Mouse (Mus musculus) thymus, postnatal 4 days (tissue): Measurements from ENCODE around the gene Gm4353.
A peak's percentile ranks its signal among the peaks of the same experiment; 100 is the strongest.
"Not testable (repeated sequence)": the region's sequence is repeated elsewhere in the genome, so short reads cannot be mapped to it uniquely, and the experiment has no call there.

Source experiments
- DNase-seq: peaks from one replicate; pipeline ENCODE4 v3.0.0; 2021

Gene Gm4353

DNA sequence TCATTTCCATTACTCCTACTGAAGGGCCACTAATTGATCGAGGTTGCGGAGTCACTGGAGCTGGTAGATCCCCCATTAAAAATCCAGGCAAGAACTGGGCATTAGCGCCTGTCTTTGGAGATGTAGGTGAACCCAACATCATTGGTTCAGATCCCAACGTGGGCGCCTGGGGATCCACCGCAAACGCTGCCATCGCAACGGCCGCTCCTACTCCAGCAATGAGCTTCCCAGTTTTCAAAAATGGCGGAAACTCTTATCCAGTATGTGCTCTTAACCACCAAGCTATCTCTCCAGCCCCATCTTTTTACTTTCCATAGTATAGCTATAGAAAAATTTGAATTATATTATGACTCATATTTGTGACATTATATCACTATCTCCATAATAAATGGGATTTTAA, at the start of gene Gm4353:
Gene Gm4353, minus strand, starts transcription at position 270 of the 400 bp plus-strand sequence.
- not testable (repeated sequence) for DNase-seq

DNA sequence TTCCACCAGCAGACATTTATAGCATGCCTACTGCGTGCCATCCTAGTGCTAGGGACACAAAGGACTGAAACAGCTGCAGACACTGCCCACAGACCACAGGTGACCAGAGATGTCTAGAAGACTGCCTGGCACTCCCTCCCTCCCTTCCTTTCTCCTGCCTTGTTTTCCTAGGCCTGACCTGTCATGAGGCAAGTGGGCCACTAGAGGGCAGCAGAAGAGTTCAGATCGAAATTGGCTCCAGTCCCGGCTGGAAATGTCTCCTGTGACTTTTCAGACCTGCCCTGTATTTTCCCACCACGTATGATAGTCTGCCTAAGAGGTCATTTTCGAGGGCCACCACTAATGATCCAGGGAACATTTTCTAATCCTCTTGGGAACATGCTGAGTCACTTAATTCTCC, 47.6 kb upstream of the Gm4353 start:
- peak; percentile 76 for DNase-seq

GRCm38 (mm10) chr7:116131390-116131789, 47.0 kb upstream of the Gm4353 start:
- DNase-seq: peak; percentile 30

GRCm38 (mm10) chr7:116129374-116129773, 44.9 kb upstream of the Gm4353 start:
- DNase-seq: no peak

GRCm38 (mm10) chr7:116128286-116128685, 43.9 kb upstream of the Gm4353 start:
- no peak for DNase-seq

GRCm38 (mm10) chr7:116127052-116127451, 42.6 kb upstream of the Gm4353 start:
- DNase-seq: no peak

GRCm38 (mm10) chr7:116125671-116126070, 41.2 kb upstream of the Gm4353 start:
- no peak for DNase-seq

DNA sequence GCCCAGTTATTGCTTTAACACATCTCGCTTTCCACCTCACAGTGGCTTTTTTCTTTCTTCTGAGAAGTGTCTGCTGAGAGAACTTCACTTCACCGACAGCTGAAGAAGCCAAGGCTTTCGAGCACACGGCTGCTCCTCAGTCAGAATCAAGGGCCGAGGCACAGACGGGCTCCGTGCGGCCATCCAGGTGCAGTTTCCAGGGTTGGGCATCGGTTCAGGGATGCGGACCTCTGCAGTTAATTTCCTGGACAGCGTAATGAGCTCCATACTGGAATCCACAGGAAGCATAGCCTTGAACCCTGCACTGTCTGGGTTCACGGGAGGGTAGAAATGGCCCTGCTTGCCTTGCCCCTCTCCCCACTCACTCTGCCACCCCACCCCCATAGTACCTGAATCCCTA, 39.6 kb upstream of the Gm4353 start:
- DNase-seq: no peak

- no peak for DNase-seq
These were observed 39.2 kb upstream of the Gm4353 start for GRCm38 (mm10) chr7:116123597-116123985.

GRCm38 (mm10) chr7:116122981-116123596, 38.7 kb upstream of the Gm4353 start:
- no peak for DNase-seq

DNA sequence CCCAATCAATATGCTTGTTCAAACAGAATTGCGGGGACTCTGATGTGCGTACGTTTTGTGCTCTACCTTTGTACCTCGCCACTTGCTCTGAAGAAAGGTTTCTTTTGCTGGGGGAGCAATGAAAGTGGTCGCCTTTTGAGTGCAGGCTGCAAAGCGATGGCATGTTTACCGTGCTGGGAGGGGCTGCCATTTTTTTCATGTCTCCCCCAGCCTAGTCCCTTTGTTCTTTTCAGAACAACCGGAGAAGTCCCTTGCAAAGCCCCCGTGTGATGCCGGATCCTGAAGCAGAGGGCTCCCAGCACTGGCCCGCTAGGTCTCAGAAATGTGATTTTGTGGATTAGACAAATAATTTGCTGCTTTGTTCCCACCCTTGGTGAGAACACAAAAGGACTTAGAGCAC, 36.8 kb upstream of the Gm4353 start:
- DNase-seq: no peak

DNA sequence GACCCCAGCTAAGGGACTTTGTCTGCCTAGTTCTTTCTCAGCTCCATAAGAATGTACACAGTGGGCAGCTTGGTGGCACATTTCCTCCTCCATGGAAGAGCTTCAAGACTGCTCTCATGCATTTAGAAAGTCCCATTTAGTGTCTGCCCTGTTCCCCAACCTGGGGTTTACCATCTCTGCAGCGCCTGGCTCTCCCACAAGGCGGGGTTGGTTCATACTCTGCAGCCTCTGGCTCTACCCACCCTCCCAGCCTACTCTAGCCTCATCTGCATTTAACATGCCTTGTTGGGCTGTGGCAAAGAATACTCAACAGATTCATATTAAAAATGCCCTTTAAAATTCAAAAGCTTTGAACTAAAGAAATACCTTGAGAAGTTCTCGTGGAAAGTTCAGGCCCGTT, 36.3 kb upstream of the Gm4353 start:
- DNase-seq: no peak

DNA sequence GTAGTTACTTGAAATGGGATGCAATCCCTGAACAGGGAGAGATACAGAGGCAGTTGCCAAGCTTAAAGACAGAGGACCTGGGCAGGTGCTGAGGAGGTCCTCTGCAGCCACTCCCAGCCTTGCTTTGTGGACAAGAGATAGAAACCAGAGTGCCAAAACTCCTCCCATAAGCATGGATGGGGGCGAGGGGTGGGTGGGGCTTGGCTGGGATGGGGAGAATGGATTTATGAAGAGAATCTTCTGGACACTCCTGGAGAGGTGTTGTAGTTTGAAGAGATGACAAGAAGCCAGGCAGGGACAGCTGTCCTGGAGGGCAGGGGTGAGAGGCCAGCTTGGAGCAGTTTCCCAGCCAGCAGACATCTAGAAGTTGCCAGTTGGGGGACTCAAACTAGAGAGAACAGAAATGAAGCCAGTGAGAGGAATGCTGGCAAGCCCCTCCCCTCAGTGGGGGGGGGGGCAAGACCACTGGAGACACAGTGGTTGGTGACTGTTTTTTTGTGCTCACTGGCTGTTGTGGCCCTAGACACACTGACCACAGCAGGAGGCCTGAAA, 34.9 kb upstream of the Gm4353 start:
- DNase-seq: no peak

DNA sequence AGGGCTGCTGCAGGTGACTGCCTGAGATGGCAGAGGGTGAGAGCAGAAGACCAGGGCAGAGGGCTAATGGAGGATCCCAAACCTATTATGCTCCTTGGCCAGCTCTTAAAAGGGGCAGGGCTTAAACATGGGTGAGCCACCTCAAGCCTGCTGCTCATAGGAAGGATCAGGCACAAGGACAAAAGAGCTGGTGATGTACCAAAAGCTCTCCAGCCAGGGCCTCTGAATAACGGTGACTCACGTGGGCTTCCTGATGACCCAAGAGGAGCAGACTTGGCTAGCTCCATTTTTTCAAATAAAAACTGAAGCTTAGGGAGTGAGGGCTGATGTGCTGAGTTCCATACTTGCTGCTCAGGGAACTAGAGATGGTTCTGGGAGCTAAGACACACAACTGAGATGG, 31.6 kb upstream of the Gm4353 start:
- DNase-seq: no peak

GRCm38 (mm10) chr7:116115216-116115930, 30.9 kb upstream of the Gm4353 start:
- no peak for DNase-seq

DNA sequence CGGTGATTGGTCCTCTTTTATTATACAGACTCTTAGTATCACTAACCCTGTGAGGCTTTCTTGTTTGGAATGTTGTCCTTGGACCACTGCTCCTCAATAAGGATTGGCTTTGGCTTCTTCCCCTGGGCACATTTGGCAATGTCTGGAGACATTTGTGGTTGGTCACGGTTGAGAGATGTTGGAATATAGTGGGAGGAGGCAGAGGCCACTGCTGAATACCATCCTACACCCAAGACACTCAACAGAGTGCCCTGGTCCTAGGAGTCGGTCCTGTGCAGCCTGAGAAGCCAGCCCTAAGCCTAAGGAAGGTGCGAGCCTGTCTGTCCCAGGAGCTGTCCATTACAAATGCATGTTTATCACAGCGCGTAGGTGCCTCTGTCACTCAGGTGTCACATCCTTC, 27.1 kb upstream of the Gm4353 start:
- DNase-seq: no peak

GRCm38 (mm10) chr7:116110661-116111060, 26.2 kb upstream of the Gm4353 start:
- DNase-seq: no peak

GRCm38 (mm10) chr7:116103091-116103490, 18.7 kb upstream of the Gm4353 start:
- DNase-seq: no peak

GRCm38 (mm10) chr7:116099952-116100528, 15.6 kb upstream of the Gm4353 start:
- no peak for DNase-seq

DNA sequence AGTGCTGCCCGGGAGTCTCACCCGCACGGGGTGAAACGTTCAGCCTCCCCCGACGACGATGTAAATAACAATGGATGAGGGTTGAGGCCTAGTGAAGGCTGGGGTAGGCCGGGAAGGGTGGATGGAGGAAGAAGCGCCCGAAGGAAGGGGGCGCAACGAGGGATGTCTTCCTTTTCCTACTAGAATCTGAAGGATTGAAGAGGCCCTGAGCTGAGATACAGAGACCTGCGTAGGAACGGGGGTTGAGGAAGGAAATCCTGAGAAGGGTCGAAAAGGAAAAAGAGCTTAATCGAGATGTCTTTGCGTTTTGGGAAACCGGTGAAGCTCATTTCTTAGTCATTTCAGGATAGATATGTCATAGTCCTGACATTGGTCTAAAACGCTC, 9.0 kb upstream of the Gm4353 start:
- DNase-seq: no peak

DNA sequence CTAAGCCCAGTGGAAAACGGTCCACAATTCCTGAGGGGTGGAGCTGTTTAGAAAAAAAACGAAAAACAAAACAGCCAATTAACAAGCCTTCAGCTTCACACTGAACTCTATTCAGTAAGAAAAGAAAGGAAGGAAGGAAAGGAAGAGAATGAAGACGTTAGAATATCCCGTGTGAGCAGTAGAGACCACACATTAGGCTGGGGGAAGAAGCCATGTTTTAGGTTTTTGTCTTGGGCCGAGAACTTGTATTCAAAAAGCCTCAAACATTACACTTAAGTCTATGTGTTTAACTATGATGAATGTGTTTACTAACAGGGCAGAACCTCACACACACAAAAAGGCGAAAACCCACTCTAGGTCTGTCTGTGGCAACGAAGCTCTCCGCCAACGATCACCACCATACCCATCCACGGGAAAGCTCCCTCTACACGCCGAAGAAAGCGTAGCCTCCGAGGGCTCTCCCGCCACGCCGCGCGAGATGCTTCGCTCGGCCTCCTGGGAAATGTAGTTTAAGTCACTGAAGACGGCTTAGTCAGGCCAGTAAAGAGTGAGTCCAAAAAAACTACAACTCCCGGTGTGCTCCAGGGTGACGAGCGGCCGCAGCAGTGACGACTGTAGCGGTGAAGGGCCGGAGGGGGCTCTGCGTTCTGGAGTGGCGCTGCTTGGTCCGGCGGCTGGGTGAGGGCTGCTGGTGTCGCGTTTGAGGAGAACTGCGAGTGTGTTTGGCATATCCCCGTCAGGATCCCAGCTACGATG, 8.5 kb upstream of the Gm4353 start:
- peak; percentile 91 for DNase-seq

GRCm38 (mm10) chr7:116060739-116061138, 23.7 kb downstream of the Gm4353 start:
- no peak for DNase-seq

DNA sequence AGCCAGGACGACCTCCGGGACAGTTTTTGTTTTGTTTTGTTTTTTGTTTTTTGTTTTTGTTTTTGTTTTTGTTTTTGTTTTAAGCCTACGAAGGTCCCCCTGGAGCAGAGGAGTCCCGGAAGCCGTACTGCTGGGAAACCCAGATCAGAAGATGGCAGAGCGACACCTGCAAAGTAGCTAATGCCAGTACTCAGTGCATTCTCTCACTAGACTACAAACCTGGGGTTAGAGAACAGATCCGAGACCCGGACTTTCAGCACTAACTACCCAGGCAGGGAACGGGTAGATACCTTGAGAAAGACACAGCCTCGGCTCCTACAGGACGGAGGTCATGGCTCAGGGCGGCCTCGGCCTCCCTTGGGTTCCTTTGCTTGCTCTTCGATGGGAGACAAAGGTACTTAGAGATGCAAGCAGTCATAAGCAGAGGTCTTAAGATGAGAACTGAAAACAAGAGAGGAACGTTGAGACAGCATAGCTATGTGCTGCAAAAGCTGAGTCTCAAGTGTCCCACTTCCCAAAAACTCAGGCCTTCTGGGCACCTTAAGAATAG, 43.9 kb downstream of the Gm4353 start:
- no peak for DNase-seq
